ENCODE assay signal across 8 mouse cellular contexts in the genomic region with DNA sequence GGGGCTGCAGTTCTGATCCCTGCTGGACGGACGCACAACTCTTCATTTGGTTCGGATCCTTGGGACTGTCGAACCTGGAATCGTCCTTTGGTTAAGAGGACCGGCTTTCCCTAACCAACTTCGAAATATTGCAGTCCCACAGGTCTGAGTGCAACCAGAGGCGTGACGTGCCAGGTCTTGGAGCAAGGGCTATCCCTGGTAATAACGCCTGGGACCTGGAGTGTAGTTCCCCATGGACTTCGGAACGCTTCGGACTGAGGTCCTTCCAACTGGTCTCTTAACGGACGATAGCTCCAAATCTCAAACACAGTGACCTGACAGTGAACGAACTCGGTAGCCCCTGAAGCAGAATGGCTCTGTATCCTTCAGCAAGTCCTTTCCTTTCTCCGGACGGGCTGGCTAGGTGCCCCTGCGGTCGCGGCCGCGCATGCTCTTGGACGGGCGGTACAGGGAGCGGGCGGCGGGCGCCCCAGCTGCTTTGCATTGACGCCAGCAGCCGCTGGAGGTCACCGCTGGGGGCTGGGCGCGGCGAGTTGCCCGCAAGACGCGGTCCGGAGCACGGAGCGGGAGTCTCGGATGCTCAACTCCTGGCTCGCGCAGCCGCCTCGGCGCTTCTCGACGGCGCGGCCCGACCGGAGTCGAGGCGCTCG. TPM values are rescaled to one million over a fixed set of nuclear protein-coding genes. Genes with fewer than 3 reads are reported as not detected.
DNase-seq lines count a peak whose midpoint lies in the region; ATAC-seq lines count a peak whose summit lies in the region.

No protein-coding gene starts in this region.

- peak overlapping the region; percentile 44 for H3K4me3 ChIP-seq in hindbrain, embryonic 15.5 days

- H3K9me3 ChIP-seq in hindbrain, embryonic 15.5 days, result no peaks in the 10 kb centered on the region

- peak overlapping the region; percentile 35; the same call in 1 of the 2 replicates for H3K27ac ChIP-seq in hindbrain, embryonic 15.5 days (replicated peaks)

- ATAC-seq in hindbrain, embryonic 15.5 days (ENCODE audit: low FRiP score, low read depth), result peak; percentile 85

- WGBS in hindbrain, embryonic 15.5 days, result under 1% methylated on average over 57 of the region's 57 CpGs

- H3K36me3 ChIP-seq in hindbrain, embryonic 15.5 days, result no peaks in the 10 kb centered on the region

- peak; percentile 90 for DNase-seq in R1 (ENCODE audit: low read depth, low spot score)
- DNase-seq in cerebellum, postnatal 25 days, result peak; percentile 58 to 66
- DNase-seq in gastrocnemius, adult 18-20 months (ENCODE audit: low spot score), result peak; percentile 97
- DNase-seq in layer of hippocampus, postnatal 36 days, result peak; percentile 83 to 84
- DNase-seq in lung, postnatal 14 days, result peak; percentile 98
- peak; percentile 94 for DNase-seq in ovary, postnatal 14 days (ENCODE audit: low spot score)
- DNase-seq in thymus, postnatal 0 days (ENCODE audit: low spot score), result peak; percentile 92

- H3K9ac ChIP-seq in hindbrain, embryonic 15.5 days, result peak overlapping the region; percentile 28; the same call in 1 of the 2 replicates

- peaks cover 63% of the 10 kb centered on the region for H3K27me3 ChIP-seq in hindbrain, embryonic 15.5 days

- peaks cover 25% of the 10 kb centered on the region for H3K4me1 ChIP-seq in hindbrain, embryonic 15.5 days (replicated peaks)

- peak overlapping the region; percentile 61 for H3K4me2 ChIP-seq in hindbrain, embryonic 15.5 days

RNA-seq across cellular contexts. Expression of gene Pde8a, which starts 0.6 kb away (rescaled TPM):
- 10 to 100 TPM; 13.2 to 13.8 TPM for total RNA-seq in gastrocnemius, adult 18-20 months (2021)
- polyA plus RNA-seq in hindbrain, embryonic 15.5 days (2015; fragmentation: Nextera tagmentation; extraction: Ambion mirVana), result 1.9 and 2.4 TPM in 2 replicates
- 1 to 10 TPM; 7.5 to 8.3 TPM for total RNA-seq in layer of hippocampus, postnatal 36 days (2021)
- polyA plus RNA-seq in thymus, postnatal 0 days (2015; fragmentation: Nextera tagmentation; extraction: Ambion mirVana), result 1.2 TPM in 2 replicates

Comparison
In these comparisons a context has a peak if more than half of its experiments do, and no peak if none do; other contexts are left out.
1. Peak in every context shown above with its lines: DNase-seq, ATAC-seq, H3K4me3 ChIP-seq and H3K27ac ChIP-seq.